Mouse (Mus musculus): ENCODE data around the gene Mocs3. TPM values are rescaled to one million over a fixed set of nuclear protein-coding genes. Genes with fewer than 3 reads are reported as not detected.

The Mocs3 gene
- polyA plus RNA-seq, 1 experiment from 2014 or later, result 6.9 TPM

- no peaks in the 10 kb centered on the region for H3K9me3 ChIP-seq (ENCODE audit: control insufficient read depth, low read length)
- no peak overlapping the region for H3K4me2 ChIP-seq (ENCODE audit: low read length)
- H3K4me3 ChIP-seq (replicated peaks; ENCODE audit: low read length), result no peak overlapping the region
- H3K9ac ChIP-seq (replicated peaks; ENCODE audit: low read depth, low read length), result no peak overlapping the region
- peak; percentile 72 for ATAC-seq
- H3K27ac ChIP-seq (ENCODE audit: low read length), result peak overlapping the region; percentile 80
- H3K4me1 ChIP-seq (replicated peaks; ENCODE audit: control insufficient read depth, insufficient read depth, low read length), result peaks cover 20% of the 10 kb centered on the region
- no peaks in the 10 kb centered on the region for H3K27me3 ChIP-seq (replicated peaks; ENCODE audit: control insufficient read depth, insufficient read depth, low read length)
- 44% methylated on average over 7 of the region's 7 CpGs for WGBS
- no peaks in the 10 kb centered on the region for H3K36me3 ChIP-seq (ENCODE audit: control insufficient read depth, insufficient read depth)
Observed at GRCm38 (mm10) chr2:168253822-168254221, 23.4 kb downstream of the Mocs3 start.

GRCm38 (mm10) chr2:168256506-168256905, 26.1 kb downstream of the Mocs3 start:
- Histone ChIP-seq H3K27me3 (replicated peaks; ENCODE audit: control insufficient read depth, insufficient read depth, low read length) (no peaks in the 10 kb centered on the region), H3K9me3 (ENCODE audit: control insufficient read depth, low read length) (no peaks in the 10 kb centered on the region), H3K36me3 (ENCODE audit: control insufficient read depth, insufficient read depth) (no peaks in the 10 kb centered on the region), H3K9ac (replicated peaks; ENCODE audit: low read depth, low read length) (no peak overlapping the region), H3K4me2 (ENCODE audit: low read length) (no peak overlapping the region), H3K27ac (ENCODE audit: low read length) (no peak overlapping the region), H3K4me1 (replicated peaks; ENCODE audit: control insufficient read depth, insufficient read depth, low read length) (peaks cover 18% of the 10 kb centered on the region), H3K4me3 (replicated peaks; ENCODE audit: low read length) (no peak overlapping the region)
- no peak for ATAC-seq
- 83% methylated on average over 3 of the region's 3 CpGs for WGBS

- no peak overlapping the region for H3K4me3 ChIP-seq (replicated peaks; ENCODE audit: low read length)
- no peak for ATAC-seq
- no peak overlapping the region for H3K4me2 ChIP-seq (ENCODE audit: low read length)
- WGBS, result 93% methylated on average over 4 of the region's 4 CpGs
- no peaks in the 10 kb centered on the region for H3K27me3 ChIP-seq (replicated peaks; ENCODE audit: control insufficient read depth, insufficient read depth, low read length)
- H3K9me3 ChIP-seq (ENCODE audit: control insufficient read depth, low read length), result no peaks in the 10 kb centered on the region
- H3K9ac ChIP-seq (replicated peaks; ENCODE audit: low read depth, low read length), result no peak overlapping the region
- H3K4me1 ChIP-seq (replicated peaks; ENCODE audit: control insufficient read depth, insufficient read depth, low read length), result peaks cover 18% of the 10 kb centered on the region
- H3K27ac ChIP-seq (ENCODE audit: low read length), result no peak overlapping the region
- no peaks in the 10 kb centered on the region for H3K36me3 ChIP-seq (ENCODE audit: control insufficient read depth, insufficient read depth)
Observed at GRCm38 (mm10) chr2:168257188-168257587, 26.8 kb downstream of the Mocs3 start.

GRCm38 (mm10) chr2:168259046-168259445, 28.6 kb downstream of the Mocs3 start:
- H3K27ac ChIP-seq (ENCODE audit: low read length), result no peak overlapping the region
- H3K36me3 ChIP-seq (ENCODE audit: control insufficient read depth, insufficient read depth), result no peaks in the 10 kb centered on the region
- H3K9ac ChIP-seq (replicated peaks; ENCODE audit: low read depth, low read length), result no peak overlapping the region
- WGBS, result 88% methylated on average over 8 of the region's 8 CpGs
- no peak for ATAC-seq
- no peak overlapping the region for H3K4me2 ChIP-seq (ENCODE audit: low read length)
- no peaks in the 10 kb centered on the region for H3K27me3 ChIP-seq (replicated peaks; ENCODE audit: control insufficient read depth, insufficient read depth, low read length)
- H3K9me3 ChIP-seq (ENCODE audit: control insufficient read depth, low read length), result no peaks in the 10 kb centered on the region
- H3K4me3 ChIP-seq (replicated peaks; ENCODE audit: low read length), result no peak overlapping the region
- peaks cover 7% of the 10 kb centered on the region for H3K4me1 ChIP-seq (replicated peaks; ENCODE audit: control insufficient read depth, insufficient read depth, low read length)

GRCm38 (mm10) chr2:168260124-168260523, 29.7 kb downstream of the Mocs3 start:
- no peak for ATAC-seq
- Histone ChIP-seq H3K4me3 (replicated peaks; ENCODE audit: low read length) (no peak overlapping the region), H3K27me3 (replicated peaks; ENCODE audit: control insufficient read depth, insufficient read depth, low read length) (no peaks in the 10 kb centered on the region), H3K4me1 (replicated peaks; ENCODE audit: control insufficient read depth, insufficient read depth, low read length) (no peaks in the 10 kb centered on the region), H3K27ac (ENCODE audit: low read length) (no peak overlapping the region), H3K9ac (replicated peaks; ENCODE audit: low read depth, low read length) (no peak overlapping the region), H3K9me3 (ENCODE audit: control insufficient read depth, low read length) (no peaks in the 10 kb centered on the region), H3K4me2 (ENCODE audit: low read length) (no peak overlapping the region), H3K36me3 (ENCODE audit: control insufficient read depth, insufficient read depth) (no peaks in the 10 kb centered on the region)
- WGBS, result 90% methylated on average over 3 of the region's 3 CpGs

GRCm38 (mm10) chr2:168260900-168261299, 30.5 kb downstream of the Mocs3 start:
- H3K9ac ChIP-seq (replicated peaks; ENCODE audit: low read depth, low read length), result no peak overlapping the region
- no peak for ATAC-seq
- no peak overlapping the region for H3K4me3 ChIP-seq (replicated peaks; ENCODE audit: low read length)
- no peaks in the 10 kb centered on the region for H3K27me3 ChIP-seq (replicated peaks; ENCODE audit: control insufficient read depth, insufficient read depth, low read length)
- 90% methylated on average over 10 of the region's 10 CpGs for WGBS
- H3K36me3 ChIP-seq (ENCODE audit: control insufficient read depth, insufficient read depth), result no peaks in the 10 kb centered on the region
- H3K27ac ChIP-seq (ENCODE audit: low read length), result no peak overlapping the region
- H3K4me1 ChIP-seq (replicated peaks; ENCODE audit: control insufficient read depth, insufficient read depth, low read length), result no peaks in the 10 kb centered on the region
- H3K4me2 ChIP-seq (ENCODE audit: low read length), result no peak overlapping the region
- H3K9me3 ChIP-seq (ENCODE audit: control insufficient read depth, low read length), result no peaks in the 10 kb centered on the region

- WGBS, result 41% methylated on average over 7 of the region's 7 CpGs
- H3K9me3 ChIP-seq (ENCODE audit: control insufficient read depth, low read length), result no peaks in the 10 kb centered on the region
- H3K4me3 ChIP-seq (replicated peaks; ENCODE audit: low read length), result no peak overlapping the region
- no peak overlapping the region for H3K4me2 ChIP-seq (ENCODE audit: low read length)
- peaks cover 2% of the 10 kb centered on the region; the same call in 1 of the 2 replicates for H3K4me1 ChIP-seq (replicated peaks; ENCODE audit: control insufficient read depth, insufficient read depth, low read length)
- H3K9ac ChIP-seq (replicated peaks; ENCODE audit: low read depth, low read length), result no peak overlapping the region
- H3K27me3 ChIP-seq (replicated peaks; ENCODE audit: control insufficient read depth, insufficient read depth, low read length), result no peaks in the 10 kb centered on the region
- no peak for ATAC-seq
- no peaks in the 10 kb centered on the region; the same call in 1 of the 2 replicates for H3K36me3 ChIP-seq (ENCODE audit: control insufficient read depth, insufficient read depth)
- no peak overlapping the region for H3K27ac ChIP-seq (ENCODE audit: low read length)
Observed at GRCm38 (mm10) chr2:168268033-168268432, 37.6 kb downstream of the Mocs3 start.

- Histone ChIP-seq H3K4me1 (replicated peaks; ENCODE audit: control insufficient read depth, insufficient read depth, low read length) (peaks cover 11% of the 10 kb centered on the region), H3K4me3 (replicated peaks; ENCODE audit: low read length) (no peak overlapping the region), H3K9me3 (ENCODE audit: control insufficient read depth, low read length) (no peaks in the 10 kb centered on the region), H3K36me3 (ENCODE audit: control insufficient read depth, insufficient read depth) (no peaks in the 10 kb centered on the region), H3K27ac (ENCODE audit: low read length) (no peak overlapping the region), H3K9ac (replicated peaks; ENCODE audit: low read depth, low read length) (no peak overlapping the region), H3K4me2 (ENCODE audit: low read length) (no peak overlapping the region), H3K27me3 (replicated peaks; ENCODE audit: control insufficient read depth, insufficient read depth, low read length) (no peaks in the 10 kb centered on the region)
- no peak for ATAC-seq
- WGBS, result 48% methylated on average over 9 of the region's 9 CpGs
Observed at GRCm38 (mm10) chr2:168273387-168273786, 43.0 kb downstream of the Mocs3 start.

GRCm38 (mm10) chr2:168274374-168274935, 44.0 kb downstream of the Mocs3 start:
- ATAC-seq, result peak; percentile 7; the same call in 1 of the 2 replicates
- Histone ChIP-seq H3K36me3 (ENCODE audit: control insufficient read depth, insufficient read depth) (no peaks in the 10 kb centered on the region), H3K4me2 (ENCODE audit: low read length) (no peak overlapping the region), H3K9me3 (ENCODE audit: control insufficient read depth, low read length) (no peaks in the 10 kb centered on the region), H3K27me3 (replicated peaks; ENCODE audit: control insufficient read depth, insufficient read depth, low read length) (no peaks in the 10 kb centered on the region), H3K9ac (replicated peaks; ENCODE audit: low read depth, low read length) (no peak overlapping the region), H3K4me1 (replicated peaks; ENCODE audit: control insufficient read depth, insufficient read depth, low read length) (peaks cover 17% of the 10 kb centered on the region), H3K27ac (ENCODE audit: low read length) (no peak overlapping the region), H3K4me3 (replicated peaks; ENCODE audit: low read length) (no peak overlapping the region)
- 12% methylated on average over 11 of the region's 11 CpGs for WGBS

Measured in forebrain, embryonic 16.5 days (tissue).